Mouse (Mus musculus) megakaryocyte-erythroid progenitor cell, adult 5-6 weeks (primary cell): ENCODE data around the gene Izumo4. TPM values are rescaled to one million over a fixed set of nuclear protein-coding genes. Genes with fewer than 3 reads are reported as not detected.
A peak's percentile ranks its signal among the peaks of the same experiment; 100 is the strongest.

Experiments
- ATAC-seq: replicated peaks from 2 replicates; pipeline ENCODE4 v1.8.0; 2016; ENCODE audit warnings: mild to moderate bottlenecking, inconsistent platforms; ENCODE audit not compliant: severe bottlenecking, poor library complexity, low FRiP score, low TSS enrichment
- total RNA-seq, 2 experiments: library from RNA; stranded (forward) in 1 of 2; stranded (reverse) in 1 of 2; fragments of 200-1000, 215-1000 nt in 1 of 2; fragments of >200 nt in 1 of 2; fragmentation: Nextera tagmentation in 1 of 2; gene quantifications; 2 replicates each; pipeline ENCODE4 v1.2.3; 2014 to 2017

Izumo4 gene
- total RNA-seq, 2 experiments from 2014 or later: 3.0 to 26.4 TPM

GRCm38 (mm10) chr10:80704418-80704817 is 2.4 kb downstream of the Izumo4 start:
- ATAC-seq: no peak

DNA sequence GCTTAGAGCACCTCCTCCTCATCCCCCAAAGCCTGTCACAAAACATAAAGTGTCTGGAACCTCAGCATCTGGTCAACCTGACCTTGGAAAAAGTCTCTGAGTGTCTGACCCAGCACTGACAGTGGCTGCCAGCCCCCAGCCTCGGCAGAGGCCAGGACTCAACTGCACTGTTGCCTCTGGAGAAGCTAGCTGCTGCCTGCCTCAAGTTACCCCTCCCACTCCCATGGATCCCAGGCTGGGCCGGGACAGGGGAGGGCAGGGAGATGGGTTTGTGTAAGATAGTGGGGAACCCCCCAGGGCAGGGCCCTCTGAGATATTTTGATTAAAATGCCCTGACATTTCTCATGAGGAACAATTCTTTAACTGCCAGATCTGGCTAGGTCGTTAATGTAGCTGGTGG is 3.0 kb downstream of the Izumo4 start:
- no peak for ATAC-seq

- no peak for ATAC-seq
These were observed 3.5 kb downstream of the Izumo4 start for GRCm38 (mm10) chr10:80705479-80705878.

DNA sequence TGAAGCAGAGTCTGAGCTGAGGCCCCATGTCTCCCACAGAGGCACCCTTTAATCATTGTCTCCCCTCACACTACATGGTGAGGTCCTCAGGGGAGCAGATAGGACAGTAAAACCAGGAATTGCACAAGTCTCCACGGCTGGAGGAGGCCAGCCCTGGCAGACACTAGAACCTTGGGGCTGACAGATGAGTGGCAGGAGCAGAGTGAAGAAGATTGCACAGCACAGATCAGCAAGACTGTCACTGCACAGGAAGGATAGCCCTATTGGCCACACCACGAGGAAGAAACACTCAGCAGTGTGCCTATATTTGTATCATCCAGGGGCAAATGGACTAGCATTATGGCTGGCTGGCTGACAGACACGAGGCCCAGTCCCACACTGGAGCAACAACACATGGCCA is 8.8 kb downstream of the Izumo4 start:
- ATAC-seq: no peak

DNA sequence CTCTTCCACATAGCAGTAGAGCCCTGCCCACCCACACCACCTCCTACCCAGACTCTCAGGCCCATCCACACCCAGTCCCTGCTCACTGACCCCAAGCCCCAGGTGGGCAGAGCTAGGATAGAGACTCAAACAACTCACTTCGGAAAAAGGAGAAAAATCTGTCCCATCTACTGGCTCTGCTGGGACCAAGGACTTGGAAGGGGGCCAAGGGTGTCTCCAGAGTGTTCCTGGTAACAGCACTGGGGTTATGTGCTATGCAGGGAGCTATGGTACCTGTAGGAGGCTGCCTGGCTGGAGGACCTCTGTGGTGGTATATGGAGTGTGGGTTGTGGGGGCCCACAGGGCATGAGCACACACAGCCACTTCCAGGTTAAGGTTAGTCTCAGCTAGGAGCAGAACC is 15.3 kb downstream of the Izumo4 start:
- ATAC-seq: no peak

GRCm38 (mm10) chr10:80727369-80728127 is 25.6 kb downstream of the Izumo4 start:
- ATAC-seq: no peak

- ATAC-seq: no peak
These were observed 30.7 kb downstream of the Izumo4 start for GRCm38 (mm10) chr10:80732611-80733101.

- ATAC-seq: peak; percentile 57; the same call in 1 of the 2 replicates
These were observed 34.7 kb downstream of the Izumo4 start for GRCm38 (mm10) chr10:80736731-80737130.

DNA sequence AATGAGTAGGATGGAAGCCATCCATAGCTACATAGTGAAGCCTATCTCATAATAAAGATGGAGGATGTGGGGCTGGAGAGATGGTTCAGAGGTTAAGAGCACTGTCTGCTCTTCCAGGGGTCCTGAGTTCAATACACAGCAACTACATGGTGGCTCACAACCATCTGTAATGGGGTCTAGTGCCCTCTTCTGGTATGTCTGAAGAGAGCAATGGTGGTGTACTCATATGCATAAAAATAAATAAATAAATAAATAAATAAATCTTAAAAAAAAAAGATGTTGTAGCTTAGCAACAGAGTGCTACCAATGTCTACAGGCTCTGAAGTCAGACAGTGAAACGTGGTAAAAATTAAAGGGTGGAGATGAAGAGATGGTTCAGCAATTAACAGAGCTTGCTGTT is 36.7 kb downstream of the Izumo4 start:
- no peak for ATAC-seq

- no peak for ATAC-seq
These were observed 39.2 kb downstream of the Izumo4 start for GRCm38 (mm10) chr10:80741146-80741545.

- no peak for ATAC-seq
These were observed 39.7 kb downstream of the Izumo4 start for GRCm38 (mm10) chr10:80741634-80742179.

DNA sequence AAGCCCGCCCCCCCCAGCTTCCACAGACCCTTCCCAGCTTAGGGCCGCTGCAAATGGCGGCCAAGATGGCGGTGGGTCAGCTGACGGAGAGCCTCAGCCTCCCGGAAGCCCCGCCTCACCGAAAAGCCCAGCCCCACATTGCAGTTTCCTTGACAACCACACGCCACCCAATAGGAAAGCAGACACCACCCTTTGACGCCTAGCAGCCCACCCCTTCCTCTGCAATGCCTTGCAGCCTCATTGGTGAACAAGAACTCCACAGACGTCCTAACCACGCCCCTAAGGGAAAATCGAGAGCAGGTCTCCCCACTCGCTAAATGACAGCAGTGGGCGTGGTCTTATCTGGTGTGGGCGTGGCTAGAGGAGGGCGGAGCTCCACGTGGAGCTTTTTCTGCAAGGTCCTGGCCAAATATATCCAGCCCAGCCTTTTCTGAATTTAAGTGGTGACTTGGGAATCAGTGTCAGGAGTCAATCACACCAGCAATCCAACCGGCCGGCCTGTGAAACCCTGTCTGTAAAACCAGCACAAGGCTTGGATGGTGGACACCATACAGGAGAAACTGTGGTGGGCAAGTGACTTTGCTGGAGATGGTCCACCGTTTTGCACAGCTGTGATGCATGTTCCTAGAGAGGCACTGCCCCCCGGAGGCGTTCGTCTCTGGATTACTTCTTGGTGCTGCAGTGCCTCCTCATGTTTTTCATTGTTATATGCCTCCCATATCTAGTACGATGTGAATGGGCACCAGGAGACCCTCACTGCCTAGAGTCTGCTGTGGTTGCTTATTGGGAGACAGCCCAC is 40.4 kb downstream of the Izumo4 start, which contains the start of gene Ap3d1:
TSS of gene Ap3d1 (minus strand) at position 85 of the 799 bp plus-strand sequence.
- ATAC-seq: peak; percentile 99

GRCm38 (mm10) chr10:80744262-80744661 is 42.3 kb downstream of the Izumo4 start:
- peak; percentile 46; the same call in 1 of the 2 replicates for ATAC-seq

- peak; percentile 44; the same call in 1 of the 2 replicates for ATAC-seq
These were observed 45.4 kb downstream of the Izumo4 start for GRCm38 (mm10) chr10:80747410-80747809.

DNA sequence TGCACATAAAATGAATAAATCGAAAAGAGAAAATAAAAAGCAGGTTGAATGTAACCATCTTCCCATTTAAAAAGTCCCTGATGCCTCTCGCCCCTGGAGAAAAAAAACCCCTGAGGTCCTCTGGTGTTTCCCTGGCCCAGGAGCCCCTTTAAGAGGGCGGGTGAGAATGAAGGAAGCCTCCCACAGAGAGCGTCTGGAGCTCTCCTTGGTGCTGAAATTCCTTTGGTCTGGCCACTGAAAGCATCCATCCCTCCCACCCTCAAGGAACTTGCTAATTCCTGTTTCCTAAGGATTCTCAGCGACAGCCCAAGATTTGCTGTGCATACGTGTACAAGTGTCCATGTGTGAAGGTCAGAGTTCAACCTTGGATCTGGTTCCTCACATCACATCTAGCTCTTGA is 46.6 kb downstream of the Izumo4 start:
- ATAC-seq: peak; percentile 41

DNA sequence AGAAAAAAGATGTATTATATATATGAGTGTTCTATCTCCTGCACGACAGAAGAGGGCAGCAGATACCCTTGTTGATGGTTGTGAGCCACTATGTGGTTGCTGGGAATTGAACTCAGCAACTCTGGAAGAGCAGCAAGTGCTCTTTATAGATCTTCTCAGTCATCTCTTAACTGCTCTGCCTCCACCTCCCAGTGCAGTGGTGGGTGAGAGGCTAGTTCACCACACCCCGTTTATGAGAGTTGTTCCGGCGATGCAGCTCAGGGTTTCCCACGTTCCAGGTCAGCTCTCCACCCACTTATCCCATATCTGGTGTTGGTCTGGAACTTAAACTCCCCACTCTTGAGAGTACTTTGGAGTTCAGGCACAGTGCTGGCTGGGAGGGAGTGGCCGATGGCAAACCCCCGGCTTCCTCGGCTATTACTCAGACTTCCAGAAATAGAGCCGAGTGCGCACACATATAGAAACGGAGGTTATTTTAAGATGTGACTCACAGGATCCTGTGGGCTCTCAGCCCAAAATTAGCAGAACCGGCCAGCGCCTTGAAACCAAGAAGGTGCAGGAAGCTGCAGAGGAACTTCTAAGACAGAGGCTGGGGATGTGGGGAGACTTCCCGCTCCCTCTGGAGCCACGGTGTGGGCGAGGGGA is 49.3 kb downstream of the Izumo4 start:
- peak; percentile 16; the same call in 1 of the 2 replicates for ATAC-seq

DNA sequence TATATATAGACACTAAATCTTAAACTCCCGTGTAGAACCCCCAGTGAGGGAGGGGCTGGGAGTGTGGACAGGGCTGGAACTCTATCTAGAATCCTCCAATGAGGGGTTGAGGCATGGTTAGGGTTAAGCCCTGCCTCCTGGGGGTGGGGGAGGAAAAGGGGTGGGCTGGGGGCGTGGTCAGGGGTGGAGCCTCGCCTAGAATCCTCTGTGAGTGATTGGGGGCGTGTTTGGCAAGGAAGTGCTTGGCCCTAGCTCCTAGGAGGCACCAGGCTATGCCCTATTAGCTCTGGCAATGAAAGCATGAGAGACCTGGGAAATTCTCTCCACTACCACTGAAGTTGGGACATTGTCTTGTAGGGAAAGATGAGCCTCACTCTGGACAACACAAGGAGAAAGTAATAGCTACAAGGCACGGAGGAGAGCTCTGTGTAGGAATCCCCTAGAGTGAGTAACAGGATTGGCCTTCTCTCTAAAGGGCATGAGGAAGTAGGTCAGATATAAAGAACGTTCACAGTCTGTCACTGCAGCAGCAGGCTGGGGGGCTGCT is 50.2 kb downstream of the Izumo4 start:
- ATAC-seq: peak; percentile 58

DNA sequence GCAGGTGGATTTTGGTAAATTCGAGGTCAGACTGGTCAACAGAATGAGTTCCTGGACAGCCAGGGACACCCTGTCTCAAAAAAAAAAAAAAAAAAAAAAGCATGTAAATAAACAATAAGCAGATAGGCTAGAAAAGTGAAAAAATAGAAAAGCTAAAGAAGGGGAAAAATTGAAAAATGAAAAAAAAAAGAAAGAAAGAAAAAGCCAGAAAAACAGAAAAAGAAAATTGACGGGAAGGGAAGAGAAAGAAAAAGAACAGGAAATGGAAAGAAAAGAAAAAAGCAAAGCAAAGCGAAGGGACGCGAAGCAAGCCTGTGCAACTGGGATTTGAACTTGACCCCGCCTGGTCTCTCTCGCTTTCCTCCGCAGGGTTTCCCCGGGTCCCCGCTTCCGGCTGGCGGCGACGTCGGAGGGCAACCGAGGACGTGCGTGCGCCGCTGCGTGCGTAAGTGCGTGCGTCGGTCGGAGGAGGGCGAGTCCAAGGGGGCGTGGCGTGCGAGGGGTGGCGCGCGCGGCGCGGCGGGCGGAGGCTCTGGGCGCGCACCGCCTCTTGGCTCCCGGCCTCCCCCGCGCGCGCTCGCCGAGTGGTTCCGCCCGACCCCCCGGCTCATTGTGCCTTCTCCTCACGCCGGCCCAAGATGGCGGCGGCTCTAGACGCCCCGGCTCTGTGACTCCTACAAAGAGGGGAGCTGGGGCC is 52.8 kb downstream of the Izumo4 start, which contains the start of gene Dot1l:
TSS of gene Dot1l (plus strand) at position 613 of the 697 bp plus-strand sequence.
- peak; percentile 72 for ATAC-seq
